Mouse (Mus musculus) kidney, embryonic 16.5 days (tissue): ENCODE results near the gene Sfrp5. TPM values are rescaled to one million over a fixed set of nuclear protein-coding genes. Genes with fewer than 3 reads are reported as not detected.
A peak's percentile ranks its signal among the peaks of the same experiment; 100 is the strongest.

Experiments
- ATAC-seq: fragments of 200-750 bp; cut with Nextera tagmentation; 2 replicates; pipeline ENCODE4 v1.8.0; 2017; ENCODE audit warnings: moderate TSS enrichment; ENCODE audit not compliant: low FRiP score, low TSS enrichment
- H3K27ac ChIP-seq: fragments of 300-500 bp; sonication (generic); 2 replicates; pipeline ENCODE4 v1.5.1; 2014; ENCODE audit warnings: low read length
- H3K27me3 ChIP-seq: fragments of 300-500 bp; sonication (generic); 2 replicates; pipeline ENCODE4 v1.6.1; 2014; ENCODE audit warnings: low read length, control low read depth, mixed read lengths; ENCODE audit not compliant: insufficient read depth
- H3K36me3 ChIP-seq: fragments of 300-500 bp; sonication (generic); 2 replicates; pipeline ENCODE4 v1.6.1; 2014; ENCODE audit warnings: low read length, control low read depth, mixed read lengths; ENCODE audit not compliant: insufficient read depth
- H3K4me1 ChIP-seq: fragments of 300-500 bp; sonication (generic); 2 replicates; pipeline ENCODE4 v1.6.1; 2014; ENCODE audit warnings: low read length, control low read depth, mixed read lengths; ENCODE audit not compliant: insufficient read depth
- H3K4me2 ChIP-seq: fragments of 300-500 bp; sonication (generic); replicated peaks from 2 replicates; pipeline ENCODE4 v1.6.1; 2014; ENCODE audit warnings: low read depth, low read length
- H3K4me3 ChIP-seq: fragments of 300-500 bp; sonication (generic); 2 replicates; pipeline ENCODE4 v1.5.1; 2014; ENCODE audit warnings: mild to moderate bottlenecking, low read length
- H3K9ac ChIP-seq: fragments of 300-500 bp; sonication (generic); replicated peaks from 2 replicates; pipeline ENCODE4 v1.6.1; 2014; ENCODE audit warnings: low read length
- H3K9me3 ChIP-seq: fragments of 300-500 bp; sonication (generic); 2 replicates; pipeline ENCODE4 v1.6.1; 2016; ENCODE audit warnings: low read length, control low read depth
- WGBS: fragments of 180-500 bp; shearing (Covaris S2); extraction: QIAGEN DNeasy Blood & Tissue Kit; methylation state at CpG from one replicate; pipeline ENCODE4 v1.1.7; 2014; 5-methylcytosine and 5-hydroxymethylcytosine counted together
- polyA plus RNA-seq: library from polyadenylated mRNA; unstranded; fragments of >200 nt; fragmentation: Nextera tagmentation; extraction: Ambion mirVana; gene quantifications from 2 replicates; pipeline ENCODE4 v1.2.1, GENCODE M21; 2015

Gene Sfrp5
- polyA plus RNA-seq, 1 experiment from 2014 or later: 0.92 TPM

DNA sequence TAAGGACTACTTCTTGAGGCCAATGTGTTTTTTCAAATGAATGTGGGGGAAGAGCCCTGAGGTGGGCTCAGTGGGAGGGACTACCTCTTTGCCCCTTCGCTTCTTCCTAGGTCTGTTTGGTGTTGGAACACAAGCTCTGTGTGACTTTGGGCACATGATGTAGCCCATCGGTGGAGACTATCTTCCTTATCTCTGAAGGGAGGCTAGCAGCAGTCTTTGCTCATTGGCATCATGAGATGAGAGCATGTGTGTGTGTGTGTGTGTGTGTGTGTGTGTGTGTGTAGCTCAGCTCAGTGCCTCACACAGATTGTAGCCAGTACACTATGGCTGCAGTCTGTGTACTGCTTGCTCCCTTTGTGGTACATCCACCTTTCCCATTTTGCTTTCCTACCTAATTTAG, 24.6 kb downstream of the Sfrp5 start:
- Histone ChIP-seq H3K4me3 (no peak overlapping the region), H3K4me1 (no peaks in the 10 kb centered on the region), H3K36me3 (peaks cover 25% of the 10 kb centered on the region), H3K27ac (no peak overlapping the region), H3K9me3 (no peaks in the 10 kb centered on the region), H3K27me3 (no peaks in the 10 kb centered on the region), H3K4me2 (no peak overlapping the region), H3K9ac (no peak overlapping the region)
- whole genome bisulfite sequencing: 92% methylated on average over 2 of the region's 2 CpGs
- no peak for ATAC-seq

DNA sequence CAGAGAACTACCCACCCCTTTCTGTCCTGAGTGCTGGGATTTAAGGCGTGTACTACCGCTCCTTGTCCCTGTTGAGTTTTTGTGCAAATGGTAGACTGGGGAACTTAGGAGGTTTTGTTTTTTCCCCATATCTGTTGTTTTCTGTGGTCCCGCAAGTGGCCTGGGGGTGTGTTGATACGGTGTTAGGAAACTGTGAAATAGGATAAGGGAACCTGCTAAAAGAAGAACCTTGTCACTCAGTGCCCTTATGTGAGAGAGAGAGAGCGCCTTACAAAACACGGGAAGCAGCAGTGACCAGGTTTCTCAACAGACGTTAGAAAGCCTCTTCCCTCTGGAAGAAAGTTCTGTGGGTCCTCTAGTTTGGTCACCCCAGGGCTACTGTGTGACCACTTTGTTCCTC, 25.2 kb downstream of the Sfrp5 start:
- no peak overlapping the region for H3K4me3 ChIP-seq
- H3K4me2 ChIP-seq: no peak overlapping the region
- no peak for ATAC-seq
- no peaks in the 10 kb centered on the region for H3K27me3 ChIP-seq
- no peak overlapping the region for H3K27ac ChIP-seq
- 88% methylated on average over 7 of the region's 7 CpGs for WGBS
- no peak overlapping the region for H3K9ac ChIP-seq
- H3K36me3 ChIP-seq: peaks cover 23% of the 10 kb centered on the region
- H3K9me3 ChIP-seq: no peaks in the 10 kb centered on the region
- H3K4me1 ChIP-seq: peaks cover under 1% of the 10 kb centered on the region; the same call in 1 of the 2 replicates

GRCm38 (mm10) chr19:42170025-42170969, 31.8 kb downstream of the Sfrp5 start:
- Histone ChIP-seq H3K27me3 (peaks cover 8% of the 10 kb centered on the region; the same call in 1 of the 2 replicates), H3K9ac (peak overlapping the region; percentile 90), H3K4me3 (peak overlapping the region; percentile 96), H3K4me1 (peaks cover 27% of the 10 kb centered on the region), H3K9me3 (no peaks in the 10 kb centered on the region), H3K4me2 (peak overlapping the region; percentile 91), H3K27ac (peak overlapping the region; percentile 51), H3K36me3 (no peaks in the 10 kb centered on the region)
- ATAC-seq: peak; percentile 84
- 2% methylated on average over 49 of the region's 56 CpGs for WGBS

- Histone ChIP-seq H3K4me2 (peak overlapping the region; percentile 91), H3K9me3 (no peaks in the 10 kb centered on the region), H3K27me3 (peaks cover 8% of the 10 kb centered on the region; the same call in 1 of the 2 replicates), H3K27ac (peak overlapping the region; percentile 51), H3K4me1 (peaks cover 27% of the 10 kb centered on the region), H3K36me3 (no peaks in the 10 kb centered on the region), H3K4me3 (no peak overlapping the region), H3K9ac (no peak overlapping the region)
- WGBS: 60% methylated on average over 10 of the region's 10 CpGs
- peak; percentile 47 for ATAC-seq
Measured at GRCm38 (mm10) chr19:42169322-42169975, 32.6 kb downstream of the Sfrp5 start.

DNA sequence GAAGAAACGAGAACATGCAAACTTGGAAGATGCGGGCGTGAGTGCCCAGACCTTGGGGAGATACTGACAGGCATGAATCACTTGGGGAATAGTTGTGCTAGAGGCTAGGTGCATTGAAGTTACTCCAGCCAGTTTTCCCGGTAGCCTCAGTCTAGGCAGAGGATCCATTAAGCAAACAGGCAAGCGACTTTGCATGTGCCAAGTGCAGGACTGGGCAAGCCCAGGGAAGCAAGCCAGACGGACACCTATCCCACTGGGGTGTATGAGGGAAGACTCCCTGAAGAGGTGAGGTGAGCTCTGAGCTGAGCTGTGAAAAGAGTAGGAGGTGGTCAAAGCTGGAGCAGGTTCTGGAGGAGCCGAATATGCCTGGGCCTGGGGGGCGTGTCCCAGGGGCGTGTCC, 34.6 kb downstream of the Sfrp5 start:
- Histone ChIP-seq H3K27me3 (peaks cover 8% of the 10 kb centered on the region; the same call in 1 of the 2 replicates), H3K4me1 (peaks cover 30% of the 10 kb centered on the region), H3K27ac (no peak overlapping the region), H3K36me3 (no peaks in the 10 kb centered on the region), H3K9me3 (no peaks in the 10 kb centered on the region), H3K4me2 (no peak overlapping the region), H3K9ac (no peak overlapping the region), H3K4me3 (no peak overlapping the region)
- 65% methylated on average over 9 of the region's 9 CpGs for WGBS
- ATAC-seq: no peak

GRCm38 (mm10) chr19:42166766-42167165, 35.3 kb downstream of the Sfrp5 start:
- no peak overlapping the region for H3K9ac ChIP-seq
- H3K4me3 ChIP-seq: no peak overlapping the region
- ATAC-seq: no peak
- no peaks in the 10 kb centered on the region for H3K9me3 ChIP-seq
- peaks cover 8% of the 10 kb centered on the region; the same call in 1 of the 2 replicates for H3K27me3 ChIP-seq
- H3K36me3 ChIP-seq: no peaks in the 10 kb centered on the region
- no peak overlapping the region for H3K27ac ChIP-seq
- H3K4me1 ChIP-seq: peaks cover 29% of the 10 kb centered on the region
- WGBS: 42% methylated on average over 3 of the region's 3 CpGs
- H3K4me2 ChIP-seq: no peak overlapping the region

GRCm38 (mm10) chr19:42166130-42166529, 35.9 kb downstream of the Sfrp5 start:
- no peak overlapping the region for H3K27ac ChIP-seq
- 3% methylated on average over 12 of the region's 12 CpGs for WGBS
- H3K9me3 ChIP-seq: no peaks in the 10 kb centered on the region
- H3K4me2 ChIP-seq: peak overlapping the region; percentile 44
- peak overlapping the region; percentile 18; the same call in 1 of the 2 replicates for H3K4me3 ChIP-seq
- H3K9ac ChIP-seq: peak overlapping the region; percentile 42
- no peak for ATAC-seq
- H3K27me3 ChIP-seq: peaks cover 8% of the 10 kb centered on the region; the same call in 1 of the 2 replicates
- H3K36me3 ChIP-seq: no peaks in the 10 kb centered on the region
- peaks cover 22% of the 10 kb centered on the region for H3K4me1 ChIP-seq

- no peaks in the 10 kb centered on the region for H3K9me3 ChIP-seq
- no peak overlapping the region; the same call in 1 of the 2 replicates for H3K4me2 ChIP-seq
- no peak overlapping the region for H3K27ac ChIP-seq
- H3K27me3 ChIP-seq: peaks cover 8% of the 10 kb centered on the region; the same call in 1 of the 2 replicates
- no peaks in the 10 kb centered on the region for H3K36me3 ChIP-seq
- H3K9ac ChIP-seq: no peak overlapping the region
- H3K4me1 ChIP-seq: peaks cover 13% of the 10 kb centered on the region; the same call in 1 of the 2 replicates
- no peak overlapping the region for H3K4me3 ChIP-seq
- 11% methylated on average over 7 of the region's 7 CpGs for whole genome bisulfite sequencing
- no peak for ATAC-seq
Measured at GRCm38 (mm10) chr19:42164188-42164587, 37.9 kb downstream of the Sfrp5 start.

- 32% methylated on average over 5 of the region's 5 CpGs for WGBS
- no peaks in the 10 kb centered on the region for H3K9me3 ChIP-seq
- H3K27me3 ChIP-seq: peaks cover 7% of the 10 kb centered on the region; the same call in 1 of the 2 replicates
- H3K4me3 ChIP-seq: no peak within 1 kb of the TSS
- ATAC-seq: no peak
- H3K9ac ChIP-seq: no peak within 1 kb of the TSS
- H3K4me1 ChIP-seq: peaks cover 13% of the 10 kb centered on the region; the same call in 1 of the 2 replicates
- H3K27ac ChIP-seq: no peak within 1 kb of the TSS
- H3K36me3 ChIP-seq: no peaks in the 10 kb centered on the region
- H3K4me2 ChIP-seq: no peak within 1 kb of the TSS; the same call in 1 of the 2 replicates
Measured at GRCm38 (mm10) chr19:42163764-42164163, 38.3 kb downstream of the Sfrp5 start, which contains the start of gene Zfyve27. Gene Zfyve27 (plus strand): TSS chr19:42163951.
